Mouse (Mus musculus) left cerebral cortex, adult 2 months (tissue): ENCODE data around the gene Sdc3. TPM values are rescaled to one million over a fixed set of nuclear protein-coding genes. Genes with fewer than 3 reads are reported as not detected.

Experiments used
- DNase-seq, 2 experiments: peaks; one replicate each; pipeline ENCODE4 v3.0.0; 2021 to 2022; ENCODE audit warnings: low spot score in 2 of 2, mixed read lengths in 1 of 2; ENCODE audit errors: extremely low spot score in 1 of 2
- H3K27ac ChIP-seq: fragments of 200-600 bp; 2 replicates; pipeline ENCODE4 v1.8.1; 2022
- H3K4me3 ChIP-seq: fragments of 200-600 bp; 2 replicates; pipeline ENCODE4 v1.8.1; 2022
- CTCF ChIP-seq: fragments of 200-600 bp; IDR thresholded peaks from 2 replicates; pipeline ENCODE4 v1.8.1; 2022; ENCODE audit warnings: antibody characterized with exemption, mild to moderate bottlenecking, moderate library complexity
- intact Hi-C: fragments of 180-260 bp; cut with DNase I; formaldehyde crosslinking; loops from one replicate; pipeline ENCODE4 v1.15.1; 2025
- total RNA-seq, 2 experiments: library from RNA; stranded (reverse); gene quantifications; 2 replicates each; pipeline ENCODE4 v1.2.3; 2021

Sdc3 gene
- total RNA-seq, 2 experiments from 2014 or later = 136 to 167 TPM

DNA sequence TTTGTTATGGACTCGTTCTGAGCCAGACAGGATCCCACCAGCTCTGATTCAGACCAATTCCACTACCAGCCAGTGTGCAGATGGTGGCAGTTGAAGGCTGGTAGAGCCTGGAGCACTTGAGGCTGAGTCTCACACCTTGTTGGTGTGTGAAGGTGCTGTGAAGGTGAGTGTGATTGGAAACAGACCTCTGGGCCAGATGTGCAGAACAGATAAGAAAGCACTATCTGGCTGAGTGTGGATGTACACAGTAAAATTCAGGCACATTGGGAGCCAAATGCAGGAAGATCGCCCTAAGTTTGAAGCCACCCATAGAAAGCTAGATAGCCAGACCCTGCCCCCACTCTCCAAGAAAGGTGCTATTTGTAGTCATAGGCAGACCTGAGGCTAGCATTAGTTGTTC lies 25.9 kb upstream of the Sdc3 start:
- intact Hi-C loops = no loop called here
- no peak for DNase-seq
- no peak for TF ChIP-seq CTCF
- Histone ChIP-seq H3K27ac (no peak overlapping the region; the same call in 1 of the 2 replicates), H3K4me3 (no peak overlapping the region)

DNA sequence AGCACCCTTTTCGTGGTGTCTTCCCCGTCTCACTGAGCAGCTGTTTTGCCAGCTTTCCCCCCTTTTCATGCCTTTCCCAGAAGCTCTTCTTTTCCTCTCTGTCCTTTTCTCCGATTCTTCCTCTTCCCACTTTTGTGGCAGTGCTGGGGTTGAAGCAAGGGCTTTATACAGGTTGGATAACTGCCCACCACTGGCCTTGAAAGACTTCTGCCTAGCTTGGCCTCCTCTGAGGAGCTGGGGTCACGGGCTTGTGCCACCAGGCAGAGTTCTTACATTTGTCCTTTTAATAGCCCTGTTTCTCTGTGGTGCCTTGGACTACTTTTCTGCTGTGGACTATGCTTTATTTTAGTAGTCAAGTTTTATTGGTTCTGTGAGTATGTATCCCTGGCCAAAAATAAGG lies 25.4 kb upstream of the Sdc3 start:
- intact Hi-C loops = no loop called here
- Histone ChIP-seq H3K4me3 (no peak overlapping the region), H3K27ac (peak overlapping the region; percentile 55; the same call in 1 of the 2 replicates)
- DNase-seq = no peak
- TF ChIP-seq CTCF = no peak

DNA sequence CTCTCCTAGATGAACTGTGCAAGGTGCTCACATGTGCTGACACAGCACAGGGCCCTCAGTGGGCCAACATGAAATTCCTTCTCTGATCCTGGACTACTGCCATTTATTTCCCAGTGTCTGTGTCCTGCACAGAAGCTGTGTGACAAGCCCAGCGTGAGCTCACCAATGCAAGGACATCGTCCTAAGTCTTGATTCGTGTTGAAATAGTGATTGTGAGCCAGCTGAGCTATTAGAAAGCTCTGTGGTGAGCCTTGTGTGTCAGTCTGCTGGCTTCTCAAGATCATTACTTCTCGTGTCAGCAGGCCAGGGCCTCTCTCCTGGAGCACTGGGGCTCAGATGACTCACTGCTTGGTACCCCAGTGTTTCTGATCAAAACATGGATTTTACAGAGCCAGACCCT lies 18.4 kb upstream of the Sdc3 start:
- no peak for DNase-seq
- Histone ChIP-seq H3K4me3 (no peak overlapping the region), H3K27ac (no peak overlapping the region)
- intact Hi-C loops = no loop called here
- no peak for TF ChIP-seq CTCF

DNA sequence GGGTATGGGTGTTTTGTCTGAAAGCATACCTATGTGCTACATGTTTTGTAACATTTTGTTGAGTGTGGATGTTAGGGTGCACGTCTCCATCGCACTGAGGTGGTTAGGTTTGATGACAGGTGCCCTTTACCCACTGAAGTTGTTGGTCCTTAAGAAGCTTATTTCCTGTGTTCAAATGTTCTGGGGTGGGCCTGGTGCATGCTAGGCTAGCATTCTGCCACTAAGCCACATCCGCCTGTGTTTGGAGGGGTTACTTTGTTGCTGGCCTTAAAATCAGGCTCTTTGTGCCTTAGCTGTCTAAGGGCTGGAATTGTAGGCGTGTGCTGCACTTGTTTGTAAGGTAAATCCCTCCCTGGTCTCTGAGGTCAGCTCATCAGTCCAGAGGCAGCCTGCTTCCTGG lies 17.5 kb upstream of the Sdc3 start:
- no peak for TF ChIP-seq CTCF
- DNase-seq = no peak
- no peak overlapping the region for H3K4me3 ChIP-seq
- intact Hi-C loops = no loop called here
- H3K27ac ChIP-seq = no peak overlapping the region

DNA sequence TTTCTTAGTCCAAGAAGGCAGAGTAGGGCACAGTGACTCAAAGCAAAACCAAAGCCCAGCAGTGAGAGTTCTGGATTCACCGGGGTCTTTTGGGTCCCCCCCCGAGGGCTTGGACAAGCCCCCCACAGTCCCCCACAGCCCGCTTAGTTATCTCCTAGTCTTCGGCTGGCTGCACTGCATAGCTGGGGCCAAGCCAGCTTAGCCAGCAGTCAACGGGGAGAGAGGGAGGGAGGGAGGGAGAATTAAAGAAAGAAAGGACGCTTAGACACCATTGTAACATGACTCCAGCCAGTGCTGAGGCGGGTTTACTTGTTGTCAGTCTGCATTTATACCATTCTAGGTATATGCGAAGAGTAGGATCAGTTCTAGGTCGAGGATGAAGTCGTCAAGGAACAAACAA lies 14.7 kb upstream of the Sdc3 start:
- intact Hi-C loops = no loop called here

DNA sequence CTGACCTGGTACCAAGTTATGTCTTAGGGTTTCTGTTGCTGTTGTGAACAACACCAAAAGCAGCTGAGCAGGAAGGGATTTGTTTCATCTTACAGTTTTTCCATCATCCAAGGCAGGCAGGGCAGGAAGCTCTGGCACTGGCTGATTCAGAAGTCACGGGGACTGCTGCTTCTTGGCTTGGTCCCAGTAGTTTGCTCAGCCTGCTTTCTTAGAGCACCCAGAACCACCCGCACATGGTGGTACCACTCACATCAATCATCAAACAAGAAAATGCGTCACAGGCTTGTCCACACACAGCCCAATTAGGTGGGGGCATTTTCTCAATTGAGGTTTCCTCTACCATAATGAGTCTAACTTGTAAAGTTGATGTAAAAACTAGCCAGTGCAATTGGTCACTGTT lies 13.3 kb upstream of the Sdc3 start:
- Histone ChIP-seq H3K4me3 (no peak overlapping the region), H3K27ac (peak overlapping the region; percentile 58)
- intact Hi-C loops = no loop called here
- no peak for TF ChIP-seq CTCF
- DNase-seq = peak in 1 of 2 experiments; percentile 47

More for the DNA sequence above, 14.7 kb upstream of the Sdc3 start:
- H3K4me3 ChIP-seq = no peak overlapping the region
- DNase-seq = no peak
- H3K27ac ChIP-seq = no peak overlapping the region
- TF ChIP-seq CTCF = no peak

DNA sequence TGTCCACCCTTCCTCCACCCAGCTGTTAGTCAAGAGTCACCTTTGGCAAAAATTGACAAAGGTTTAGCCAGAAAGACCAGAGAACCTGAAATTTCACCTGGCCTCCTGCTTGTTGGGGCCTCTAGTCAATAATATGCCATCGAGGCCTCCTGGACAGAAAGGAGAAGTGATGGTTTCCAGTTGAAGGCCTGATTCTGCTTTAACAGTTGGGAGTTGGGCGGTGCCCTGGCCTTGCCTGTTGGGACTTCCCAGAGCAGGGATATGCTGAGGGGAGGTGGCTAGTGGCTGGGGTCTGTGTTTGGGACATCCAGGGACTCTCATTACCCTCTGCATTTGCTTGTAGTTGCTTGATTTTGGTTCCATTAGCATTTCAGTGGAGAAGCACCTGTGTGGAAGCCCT lies 9.8 kb upstream of the Sdc3 start:
- no peak for TF ChIP-seq CTCF
- peak overlapping the region; percentile 70 for H3K27ac ChIP-seq
- intact Hi-C loops = no loop called here
- no peak overlapping the region for H3K4me3 ChIP-seq
- no peak for DNase-seq

DNA sequence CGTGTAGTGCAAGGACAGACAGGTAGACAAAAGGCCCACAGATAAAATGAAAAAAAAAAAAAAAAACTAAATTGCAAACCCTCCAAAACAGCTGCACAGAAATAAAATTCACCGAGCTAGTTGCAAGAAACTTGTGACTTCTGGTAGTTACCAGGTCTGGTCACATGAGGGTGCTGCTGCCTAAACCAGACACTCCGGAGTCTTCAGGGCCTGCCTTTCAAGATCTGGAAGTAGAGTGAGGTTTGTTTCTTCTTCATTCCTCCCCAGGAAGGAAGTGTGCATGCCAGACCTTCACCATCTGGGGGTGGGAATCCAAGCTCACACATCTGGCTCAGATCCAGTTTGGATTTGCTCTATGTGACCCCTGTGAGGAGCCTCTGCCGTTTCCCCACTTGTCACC lies 7.6 kb upstream of the Sdc3 start:
- peak; percentile 64 for TF ChIP-seq CTCF
- H3K27ac ChIP-seq = no peak overlapping the region
- H3K4me3 ChIP-seq = no peak overlapping the region
- intact Hi-C loops = no loop called here
- DNase-seq = peak; percentile 48 to 69

DNA sequence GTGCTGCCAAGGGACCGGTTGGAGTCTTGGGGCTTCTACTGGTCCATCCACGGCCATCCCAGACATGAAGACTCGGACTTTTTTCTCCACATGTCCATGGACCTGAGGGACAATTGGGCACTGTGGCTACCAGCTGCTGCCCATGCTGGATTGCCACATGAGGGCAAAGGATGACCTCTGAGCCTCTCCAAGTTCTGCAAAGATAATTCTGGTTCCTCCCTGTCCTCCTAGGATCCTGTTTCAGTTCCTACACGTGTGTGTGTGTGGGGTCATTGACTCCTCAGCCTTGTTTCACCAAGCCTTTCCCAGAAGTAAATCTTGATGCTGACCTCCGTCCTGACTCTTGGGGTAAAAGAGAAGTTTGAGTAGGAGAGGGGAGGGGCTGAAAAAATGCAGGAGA lies 4.8 kb upstream of the Sdc3 start:
- H3K27ac ChIP-seq = no peak overlapping the region
- intact Hi-C loops = no loop called here
- no peak for TF ChIP-seq CTCF
- no peak for DNase-seq
- H3K4me3 ChIP-seq = no peak overlapping the region

DNA sequence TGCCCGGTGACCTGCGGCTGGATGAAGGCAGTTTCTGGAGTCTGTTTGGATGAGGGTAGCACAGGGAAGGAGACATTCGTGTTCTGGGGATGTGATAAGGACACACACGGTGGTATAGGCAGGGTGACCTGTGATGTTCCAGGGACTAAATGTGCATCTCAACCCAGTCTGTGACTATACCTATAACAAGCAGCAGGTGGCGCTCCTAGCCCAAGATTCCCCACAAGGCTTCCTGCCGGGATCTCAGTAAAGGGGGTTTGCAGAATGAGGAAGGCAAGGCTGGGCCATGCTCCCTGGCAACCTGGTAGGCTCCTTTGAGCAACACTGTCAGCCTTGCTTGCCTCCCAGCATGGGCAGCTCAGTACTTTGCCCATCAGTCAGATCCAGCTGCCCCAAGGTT lies 2.2 kb upstream of the Sdc3 start:
- TF ChIP-seq CTCF = peak; percentile 89
- intact Hi-C loops = loop anchor here (1.0 kb wide), 3 partner anchors 88 to 157 kb away; no protein-coding TSS in a partner anchor
- peak; percentile 83 to 92 for DNase-seq

DNA sequence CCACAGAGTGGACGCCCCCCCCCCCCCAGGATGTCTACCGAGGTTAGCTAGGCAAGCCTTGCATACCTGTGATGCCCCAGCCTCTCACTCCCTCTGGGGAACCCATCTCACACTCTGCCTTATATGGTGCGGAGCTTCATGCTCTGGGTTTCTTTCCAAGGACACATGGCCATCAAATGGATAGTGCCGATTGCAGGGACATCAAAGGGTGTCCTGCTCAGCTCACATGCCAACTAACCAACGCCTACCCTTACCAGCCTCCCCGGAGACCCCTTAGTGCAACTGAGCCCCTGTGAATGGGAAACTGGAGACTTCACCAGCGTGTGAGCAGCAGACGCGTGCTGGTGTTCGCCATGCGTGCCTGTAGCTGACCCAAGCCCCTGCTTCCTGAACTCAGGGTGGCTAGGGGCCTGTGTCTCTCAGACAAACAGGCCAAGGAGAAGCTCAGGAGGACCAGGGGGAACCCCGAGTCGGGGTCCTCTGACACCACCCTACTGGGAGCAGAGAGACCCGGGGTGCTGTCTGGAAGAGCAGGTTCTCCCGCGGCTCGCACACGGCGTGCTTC lies 444 bp upstream of the Sdc3 start:
- intact Hi-C loops = no loop called here
- peak in 1 of 2 experiments; percentile 53 for DNase-seq
- peak overlapping the region; percentile 87 for H3K27ac ChIP-seq
- no peak for TF ChIP-seq CTCF
- H3K4me3 ChIP-seq = peak overlapping the region; percentile 89

More for the DNA sequence above, 2.2 kb upstream of the Sdc3 start:
- Histone ChIP-seq H3K4me3 (no peak overlapping the region), H3K27ac (no peak overlapping the region)

DNA sequence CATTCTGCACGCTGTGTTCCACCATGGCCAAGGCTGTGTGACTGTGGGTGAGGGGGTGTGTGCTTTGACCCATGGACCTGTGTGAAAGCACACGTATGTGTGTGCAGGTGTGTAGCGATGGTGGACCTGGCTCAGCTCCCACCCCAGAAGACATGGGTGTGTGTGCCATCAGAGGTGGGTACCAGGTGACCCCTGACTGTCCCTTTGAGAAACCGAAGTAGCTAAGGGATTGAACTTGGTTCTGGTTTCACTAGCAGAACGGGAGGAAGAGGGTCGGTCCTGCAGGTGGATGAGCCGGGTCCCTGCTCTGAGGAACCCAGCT lies 804 bp downstream of the Sdc3 start:
- H3K27ac ChIP-seq = peak overlapping the region; percentile 92

DNA sequence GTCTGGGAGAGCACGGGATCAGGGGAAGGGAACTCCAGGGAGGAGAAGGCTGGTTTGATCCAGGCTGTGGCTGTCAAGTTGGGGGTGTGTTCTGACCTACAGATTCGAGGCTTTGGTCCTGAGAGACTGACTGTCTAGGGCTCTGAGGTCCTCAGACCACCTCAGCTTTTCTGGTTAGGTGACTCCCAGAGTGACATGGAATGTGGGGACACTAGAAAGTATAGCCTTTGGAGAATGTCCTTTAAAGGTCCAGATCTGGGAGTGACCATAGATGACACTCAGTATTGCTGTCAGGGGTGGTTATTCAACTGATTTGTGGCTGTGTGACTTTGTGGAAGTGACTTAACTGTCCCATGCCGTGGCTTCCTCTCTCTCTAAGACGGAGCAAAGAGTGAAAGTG lies 2.4 kb downstream of the Sdc3 start:
- no peak for DNase-seq
- no peak overlapping the region for H3K27ac ChIP-seq
- TF ChIP-seq CTCF = no peak
- intact Hi-C loops = loop anchor here (5.0 kb wide), 1 partner anchor 1048 kb away; the partner anchor contains the start of gene Mecr
- H3K4me3 ChIP-seq = peak overlapping the region; percentile 35

More for the DNA sequence above, 804 bp downstream of the Sdc3 start:
- peak overlapping the region; percentile 89 for H3K4me3 ChIP-seq
- no peak for DNase-seq
- TF ChIP-seq CTCF = no peak
- intact Hi-C loops = no loop called here
